Comparison of ENCODE assay signal across 12 mouse cellular contexts in the genomic region with DNA sequence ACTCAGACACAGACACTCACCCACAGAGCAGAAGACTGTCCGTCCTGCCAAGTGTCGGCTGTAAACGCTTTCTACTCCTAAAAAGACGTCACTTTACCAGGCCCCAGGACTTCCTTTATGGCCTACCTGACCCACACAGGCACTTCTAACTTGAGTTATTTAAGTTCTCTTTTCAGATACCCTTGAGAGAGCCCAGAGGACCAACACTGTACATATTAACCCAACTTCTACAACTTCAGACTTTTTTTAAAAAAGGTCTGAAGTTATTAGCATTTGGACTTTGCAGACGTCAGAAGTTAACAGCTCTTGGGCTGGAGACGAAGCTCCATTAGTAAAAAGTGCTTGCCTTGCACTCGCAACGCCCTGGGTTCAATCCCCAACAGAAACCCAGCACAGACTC.
"Had no signal": no experiment of that assay in that cellular context is flagged by ENCODE, and none has a peak within 500 bp of the region (broad histone marks: within the 10 kb centered on the region; RNA-seq: fewer than 3 reads in every experiment).

No protein-coding gene starts in this region.

- H3K4me2 ChIP-seq: hindbrain, embryonic 13.5 days; liver, embryonic 13.5 days; midbrain, embryonic 11.5 days had no signal

- H3K4me3 ChIP-seq: hindbrain, embryonic 13.5 days; left cerebral cortex, adult 2 months; liver, embryonic 13.5 days had no signal

- H3K27me3 ChIP-seq: hindbrain, embryonic 13.5 days; liver, embryonic 13.5 days had no signal

- H3K9ac ChIP-seq: hindbrain, embryonic 13.5 days; liver, embryonic 13.5 days had no signal

- H3K27ac ChIP-seq: hindbrain, embryonic 13.5 days; left cerebral cortex, adult 2 months; liver, embryonic 13.5 days had no signal

- ATAC-seq: hindbrain, embryonic 16.5 days had no signal

- DNase-seq: layer of hippocampus, postnatal 36 days; liver, embryonic 13.5 days; lung, postnatal 10 days; lung, postnatal 4 days; midbrain, embryonic 14.5 days; right cerebral cortex, postnatal 4 days; thymus, adult 18-20 months; thymus, postnatal 36 days had no signal

- H3K9me3 ChIP-seq: hindbrain, embryonic 13.5 days; liver, embryonic 13.5 days had no signal
